ENCODE assay signal across 8 mouse cellular contexts in the genomic region with DNA sequence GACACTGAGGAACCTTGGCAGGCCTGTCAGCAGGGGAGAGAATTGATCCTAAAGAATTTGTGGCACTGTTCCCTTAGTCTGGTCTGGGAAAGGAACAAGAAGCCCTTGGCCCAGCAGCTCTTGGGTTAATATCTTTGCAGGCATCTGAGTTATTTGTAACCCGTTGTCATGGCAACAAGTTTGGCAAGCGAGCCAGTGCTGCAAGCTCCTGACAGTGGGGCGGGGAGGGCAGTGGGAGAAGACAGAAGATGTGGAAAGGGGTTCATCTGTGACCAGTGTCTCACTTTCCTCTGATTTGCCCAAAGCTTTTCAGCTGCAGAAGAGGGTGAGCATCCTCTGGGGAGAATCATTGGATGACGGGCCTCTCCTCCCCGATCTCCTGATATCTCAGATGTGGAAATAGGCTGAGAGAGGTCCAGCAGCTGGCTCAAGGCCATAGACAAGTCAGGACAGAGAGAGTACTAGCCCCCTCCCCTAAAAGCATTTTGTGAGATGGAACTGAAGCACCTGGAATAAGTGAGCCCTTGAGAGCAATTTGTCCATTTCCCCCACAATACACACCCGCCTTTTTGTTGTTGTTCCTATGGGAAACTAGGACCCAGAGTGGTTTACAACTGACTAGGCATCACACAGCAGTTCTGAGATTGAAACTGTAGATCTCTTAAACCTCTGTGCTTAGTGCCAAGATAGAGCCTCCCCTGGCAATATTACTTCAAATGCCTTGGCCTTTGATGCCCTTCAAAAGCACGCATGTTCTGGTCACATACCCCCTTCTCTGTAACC. TPM values are rescaled to one million over a fixed set of nuclear protein-coding genes. Genes with fewer than 3 reads are reported as not detected.
DNase-seq lines count a peak whose midpoint lies in the region; ATAC-seq and TF ChIP-seq lines count a peak whose summit lies in the region.
"Not testable (repeated sequence)": the region's sequence is repeated elsewhere in the genome, so short reads cannot be mapped to it uniquely, and the experiment has no call there.

No protein-coding gene starts in this region.

- not testable (repeated sequence) for H3K9ac ChIP-seq in hindbrain, embryonic 14.5 days; liver, adult 2 months (ENCODE audit: low read depth, low read length); neural tube, embryonic 12.5 days; stomach, postnatal 0 days (ENCODE audit: low read length)

- not testable (repeated sequence) for H3K4me3 ChIP-seq in hindbrain, embryonic 14.5 days (replicated peaks; ENCODE audit: low read length); liver, adult 2 months (ENCODE audit: insufficient read depth, low read depth, low read length); neural tube, embryonic 12.5 days; stomach, postnatal 0 days (ENCODE audit: low read depth, low read length)

- H3K79me2 ChIP-seq in liver, adult 2 months (ENCODE audit: control insufficient read depth, insufficient read depth, low read length): not testable (repeated sequence)

- peak; percentile 88 for ATAC-seq in hindbrain, embryonic 14.5 days (ENCODE audit: low FRiP score)
- ATAC-seq in neural tube, embryonic 12.5 days (ENCODE audit: low FRiP score, low read depth): peak; percentile 61
- not testable (repeated sequence) for ATAC-seq in stomach, postnatal 0 days (ENCODE audit: low FRiP score, low TSS enrichment)

- H3K27ac ChIP-seq in hindbrain, embryonic 14.5 days; liver, adult 2 months (replicated peaks; ENCODE audit: insufficient read depth, low read depth, low read length); neural tube, embryonic 12.5 days; stomach, postnatal 0 days (replicated peaks): not testable (repeated sequence)

- 32% methylated on average over 6 of the region's 7 CpGs for whole genome bisulfite sequencing in hindbrain, embryonic 14.5 days
- 37% methylated on average over 7 of the region's 7 CpGs for WGBS in liver, adult 2 months
- 40% methylated on average over 7 of the region's 7 CpGs for WGBS in neural tube, embryonic 12.5 days
- WGBS in stomach, postnatal 0 days: 28% methylated on average over 6 of the region's 7 CpGs

- H3K36me3 ChIP-seq in hindbrain, embryonic 14.5 days (replicated peaks; ENCODE audit: control insufficient read depth, insufficient read depth); liver, adult 2 months (ENCODE audit: control insufficient read depth, insufficient read depth, low read length); neural tube, embryonic 12.5 days; stomach, postnatal 0 days (ENCODE audit: control insufficient read depth, insufficient read depth, low read length): not testable (repeated sequence)

- H3K4me1 ChIP-seq in hindbrain, embryonic 14.5 days (replicated peaks; ENCODE audit: control insufficient read depth, insufficient read depth, low read length); liver, adult 2 months (ENCODE audit: control insufficient read depth, insufficient read depth, low read length); neural tube, embryonic 12.5 days; stomach, postnatal 0 days (replicated peaks; ENCODE audit: control insufficient read depth, insufficient read depth): not testable (repeated sequence)

- not testable (repeated sequence) for H3K9me3 ChIP-seq in hindbrain, embryonic 14.5 days (ENCODE audit: control insufficient read depth, low read length); neural tube, embryonic 12.5 days; stomach, postnatal 0 days (ENCODE audit: control insufficient read depth, low read length)

- TF ChIP-seq CTCF in liver, adult 2 months (IDR thresholded peaks at IDR 0.05; ENCODE audit: low read depth, low read length); stomach, postnatal 0 days (IDR thresholded peaks at IDR 0.05; ENCODE audit: low read depth): not testable (repeated sequence)

- not testable (repeated sequence) for TF ChIP-seq EP300 in stomach, postnatal 0 days (optimal IDR thresholded peaks at IDR 0.05)

- H3K27me3 ChIP-seq in hindbrain, embryonic 14.5 days (ENCODE audit: control insufficient read depth, insufficient read depth, low read length): peaks cover 72% of the 10 kb centered on the region
- not testable (repeated sequence) for H3K27me3 ChIP-seq in liver, adult 2 months (ENCODE audit: control insufficient read depth, insufficient read depth, low read length); neural tube, embryonic 12.5 days (replicated peaks); stomach, postnatal 0 days (ENCODE audit: control insufficient read depth, insufficient read depth, low read length)

- peak overlapping the region; percentile 31; the same call in 1 of the 2 replicates for H3K4me2 ChIP-seq in hindbrain, embryonic 14.5 days (replicated peaks)
- H3K4me2 ChIP-seq in neural tube, embryonic 12.5 days (replicated peaks); stomach, postnatal 0 days (replicated peaks; ENCODE audit: low read depth): not testable (repeated sequence)

- not testable (repeated sequence) for TF ChIP-seq POLR2A in liver, adult 2 months (IDR thresholded peaks at IDR 0.05; ENCODE audit: extremely low read depth, insufficient read depth, low read length)

- peak; percentile 55 for DNase-seq in adrenal gland, postnatal 10 days
- DNase-seq in embryo, embryonic 10 days (ENCODE audit: low spot score): peak; percentile 66
- DNase-seq in frontal cortex, adult 2 months (ENCODE audit: extremely low spot score in 1 of 2, low spot score in 1 of 2): peak; percentile 69 to 80
- peak; percentile 77 for DNase-seq in hindbrain, embryonic 14.5 days (ENCODE audit: low spot score)
- peak; percentile 90 for DNase-seq in layer of hippocampus, adult 9-11 months
- DNase-seq in liver, adult 2 months (ENCODE audit: extremely low read depth, low read depth, low spot score): peak; percentile 5
- DNase-seq in stomach, postnatal 0 days (ENCODE audit: low spot score): peak; percentile 16

RNA-seq across cellular contexts. Expression of a gene that starts 54.0 kb away (rescaled TPM):
- 10 to 100 TPM; 25.3 to 30.0 TPM for total RNA-seq in adrenal gland, postnatal 10 days (2021)
- polyA plus RNA-seq in frontal cortex, adult 2 months (2012; rRNA removed): 54.6 and 62.1 TPM in 2 replicates
- 8.4 and 9.5 TPM in 2 replicates for polyA plus RNA-seq in hindbrain, embryonic 14.5 days (2014; fragmentation: Nextera tagmentation; extraction: Ambion mirVana)
- total RNA-seq in liver, adult 2 months (2014; rRNA removed): 4.1 and 4.8 TPM in 2 replicates
- polyA plus RNA-seq in liver, adult 2 months (2012; rRNA removed): 9.5 and 11.5 TPM in 2 replicates
- 2.6 and 3.0 TPM in 2 replicates for polyA plus RNA-seq in neural tube, embryonic 12.5 days (2016; fragmentation: Nextera tagmentation; extraction: Ambion mirVana)
- polyA plus RNA-seq in stomach, postnatal 0 days (2015; fragmentation: Nextera tagmentation; extraction: Ambion mirVana): 3.6 TPM in 2 replicates

Comparison
In these comparisons a context has a peak if more than half of its experiments do, and no peak if none do; other contexts are left out.
1. DNase-seq: peak in every context shown above with its lines; median percentile 90 in layer of hippocampus, adult 9-11 months; 77 in hindbrain, embryonic 14.5 days; 74 in frontal cortex, adult 2 months; 66 in embryo, embryonic 10 days; 55 in adrenal gland, postnatal 10 days; 16 in stomach, postnatal 0 days; 5 in liver, adult 2 months.